Mouse (Mus musculus): Measurements from ENCODE around the gene Knop1.

- TF ChIP-seq CTCF (IDR thresholded peaks at IDR 0.05; ENCODE audit: extremely low read depth, insufficient read length, insufficient replicate concordance, low read depth, low read length) (no peak), POLR2A (IDR thresholded peaks at IDR 0.05; ENCODE audit: low read depth, low read length) (no peak)
These were observed 3.4 kb downstream of the Knop1 start for GRCm38 (mm10) chr7:118852611-118853010.
